Mouse (Mus musculus) layer of hippocampus, postnatal 36 days (tissue): Measurements from ENCODE around the gene Klf12. TPM values are rescaled to one million over a fixed set of nuclear protein-coding genes. Genes with fewer than 3 reads are reported as not detected.

Source experiments
- DNase-seq, 2 experiments: peaks; one replicate each; pipeline ENCODE4 v3.0.0; 2022
- total RNA-seq, 2 experiments: library from RNA; stranded (reverse); gene quantifications; 2 replicates each; pipeline ENCODE4 v1.2.3; 2021

The Klf12 gene
- total RNA-seq, 2 experiments from 2014 or later = 36.6 to 39.2 TPM

GRCm38 (mm10) chr14:100231384-100231783 is 53.1 kb downstream of the Klf12 start:
- DNase-seq = no peak

GRCm38 (mm10) chr14:100228120-100228519 is 56.4 kb downstream of the Klf12 start:
- DNase-seq = no peak

- DNase-seq = no peak
Measured at GRCm38 (mm10) chr14:100227717-100228116, 56.8 kb downstream of the Klf12 start.

GRCm38 (mm10) chr14:100224151-100224550 is 60.3 kb downstream of the Klf12 start:
- DNase-seq = no peak

- no peak for DNase-seq
Measured at GRCm38 (mm10) chr14:100222260-100222659, 62.2 kb downstream of the Klf12 start.

- no peak for DNase-seq
Measured at GRCm38 (mm10) chr14:100215213-100215785, 69.2 kb downstream of the Klf12 start.

- peak; percentile 22 to 27 for DNase-seq
Measured at GRCm38 (mm10) chr14:100213066-100213465, 71.4 kb downstream of the Klf12 start.

GRCm38 (mm10) chr14:100211826-100212117 is 72.7 kb downstream of the Klf12 start:
- no peak for DNase-seq

GRCm38 (mm10) chr14:100211036-100211825 is 73.2 kb downstream of the Klf12 start:
- peak; percentile 75 to 79 for DNase-seq

GRCm38 (mm10) chr14:100209814-100210419 is 74.6 kb downstream of the Klf12 start:
- DNase-seq = no peak

GRCm38 (mm10) chr14:100207081-100207480 is 77.4 kb downstream of the Klf12 start:
- DNase-seq = no peak

GRCm38 (mm10) chr14:100206207-100206606 is 78.3 kb downstream of the Klf12 start:
- DNase-seq = no peak

- DNase-seq = no peak
Measured at GRCm38 (mm10) chr14:100200058-100200688, 84.3 kb downstream of the Klf12 start.

- DNase-seq = no peak
Measured at GRCm38 (mm10) chr14:100198636-100199035, 85.8 kb downstream of the Klf12 start.

- no peak for DNase-seq
Measured at GRCm38 (mm10) chr14:100197199-100197598, 87.3 kb downstream of the Klf12 start.

- DNase-seq = peak in 1 of 2 experiments; percentile 9
Measured at GRCm38 (mm10) chr14:100189490-100190197, 94.8 kb downstream of the Klf12 start.

- DNase-seq = no peak
Measured at GRCm38 (mm10) chr14:100187372-100187771, 97.1 kb downstream of the Klf12 start.

- no peak for DNase-seq
Measured at GRCm38 (mm10) chr14:100177796-100178195, 106.7 kb downstream of the Klf12 start.

GRCm38 (mm10) chr14:100165075-100165474 is 119.4 kb downstream of the Klf12 start:
- no peak for DNase-seq

GRCm38 (mm10) chr14:100156639-100157038 is 127.8 kb downstream of the Klf12 start:
- no peak for DNase-seq

- no peak for DNase-seq
Measured at GRCm38 (mm10) chr14:100147666-100148065, 136.8 kb downstream of the Klf12 start.

- DNase-seq = no peak
Measured at GRCm38 (mm10) chr14:100140370-100140769, 144.1 kb downstream of the Klf12 start.

GRCm38 (mm10) chr14:100134304-100134703 is 150.2 kb downstream of the Klf12 start:
- DNase-seq = no peak
